Mouse (Mus musculus) left cerebral cortex, adult 6 months (tissue): ENCODE results near the gene Ccdc42. TPM values are rescaled to one million over a fixed set of nuclear protein-coding genes. Genes with fewer than 3 reads are reported as not detected.

ENCODE experiments used
- long read RNA-seq, 2 experiments: library from polyadenylated mRNA; unstranded; transcript quantifications; one replicate each; pipeline ENCODE4 v2.0.0; 2019 to 2020
- polyA plus RNA-seq: library from polyadenylated mRNA; unstranded; fragments of <200 nt; fragmentation: Nextera tagmentation; gene quantifications from 2 replicates; pipeline ENCODE4 v1.2.3, GENCODE M21; 2021

Gene Ccdc42
- polyA plus RNA-seq: 0.47 and 1.3 TPM in 2 replicates
- long read RNA-seq, experiment 1, partial matches to known transcripts: 0 of 3 reads
- long read RNA-seq, experiment 1, other reads (novel, unspliced or antisense): 0 of 3 reads
- long read RNA-seq, experiment 2, partial matches to known transcripts: 0 of 1 reads
- long read RNA-seq, experiment 2, other reads (novel, unspliced or antisense): 0 of 1 reads

DNA sequence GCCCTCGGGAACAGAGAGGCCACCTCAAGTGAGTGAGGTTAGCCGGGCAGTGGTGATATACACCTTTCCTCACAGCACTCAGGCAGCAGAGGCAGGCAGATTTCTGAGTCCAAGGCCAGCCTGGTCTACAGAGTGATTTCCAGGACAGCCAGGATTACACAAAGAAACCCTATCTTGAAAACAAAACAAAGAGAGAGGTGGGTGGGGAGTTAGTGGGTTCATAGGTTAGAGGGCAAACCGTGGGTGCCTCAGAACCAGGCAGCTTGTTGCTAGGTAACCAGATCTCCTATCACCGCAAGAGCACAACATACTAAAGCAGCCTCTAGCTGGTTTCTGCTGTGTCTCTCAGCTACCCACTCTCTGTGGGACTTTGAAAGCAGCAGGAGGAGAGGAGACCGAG, at the start of gene Ccdc42:
Gene Ccdc42 (plus strand): TSS at position 301 of the 400 bp plus-strand sequence.

DNA sequence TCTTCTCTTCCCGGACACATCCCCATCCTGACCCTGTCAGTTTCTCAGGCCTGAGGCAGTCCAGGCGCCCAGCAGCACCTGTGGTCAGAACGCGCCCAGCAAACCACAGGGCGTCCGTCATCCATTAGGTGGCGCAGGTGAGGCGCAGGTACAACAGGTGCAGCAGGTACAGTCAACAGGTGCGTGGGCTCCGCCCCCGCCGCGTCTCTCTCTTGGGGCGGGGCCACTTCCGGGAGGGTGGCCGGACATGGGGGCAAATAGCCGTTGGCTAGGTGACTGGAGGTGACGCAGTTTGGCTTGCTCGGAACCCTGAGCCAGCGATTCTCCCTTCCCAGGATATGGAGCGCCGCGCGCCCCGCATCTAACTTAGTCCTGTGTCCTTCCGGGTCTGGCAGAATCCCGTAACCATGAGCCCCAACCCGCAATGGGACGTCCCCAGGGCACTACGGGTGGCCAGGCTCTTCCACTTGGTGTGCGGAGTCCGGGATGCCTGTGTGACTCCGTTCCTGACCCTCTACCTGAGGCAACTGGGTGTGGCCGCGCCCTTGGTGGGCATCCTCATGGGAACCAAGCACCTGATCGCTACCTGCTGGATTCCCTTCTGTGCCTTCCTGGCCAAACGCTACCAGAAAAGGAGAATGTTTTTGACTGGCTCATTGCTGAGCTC, 30.8 kb upstream of the Ccdc42 start, which contains the start of gene Mfsd6l:
Gene Mfsd6l (plus strand): TSS at position 269 of the 667 bp plus-strand sequence.

Other genes starting within 250 kb of the Ccdc42 start
- gene Ntn1, start 186.2 kb upstream of the Ccdc42 start, polyA plus RNA-seq: 0.26 and 0.63 TPM in 2 replicates
- gene Pik3r5, start 154.9 kb upstream of the Ccdc42 start, polyA plus RNA-seq: 0.71 and 1.7 TPM in 2 replicates
- gene Pik3r6, start 84.0 kb upstream of the Ccdc42 start, polyA plus RNA-seq: 2.0 and 3.7 TPM in 2 replicates
- gene Mfsd6l, start 30.8 kb upstream of the Ccdc42 start, polyA plus RNA-seq: not detected in 2 replicates
- gene Myh10, start 104.5 kb downstream of the Ccdc42 start, polyA plus RNA-seq: 31.2 and 38.6 TPM in 2 replicates